Mouse (Mus musculus): Measurements from ENCODE around the gene Trim9.

GRCm38 (mm10) chr12:70350490-70350889 is 3.1 kb upstream of the Trim9 start:
- TF ChIP-seq CTCF (IDR thresholded peaks at IDR 0.05; ENCODE audit: extremely low read depth, insufficient read depth, low read length): no peak
- TF ChIP-seq POLR2A (IDR thresholded peaks at IDR 0.05; ENCODE audit: extremely low read depth, insufficient read depth, low read length): no peak
